Mouse (Mus musculus) embryonic facial prominence, embryonic 12.5 days (tissue): ENCODE data around the gene Cers5. TPM values are rescaled to one million over a fixed set of nuclear protein-coding genes. Genes with fewer than 3 reads are reported as not detected.
A peak's percentile ranks its signal among the peaks of the same experiment; 100 is the strongest.
"Not testable (repeated sequence)": the region's sequence is repeated elsewhere in the genome, so short reads cannot be mapped to it uniquely, and the experiment has no call there.

Experiments
- ATAC-seq: fragments of 200-750 bp; cut with Nextera tagmentation; 2 replicates; pipeline ENCODE4 v1.8.0; 2017; ENCODE audit not compliant: insufficient number of reproducible peaks, insufficient read depth, low FRiP score, low TSS enrichment
- H3K27ac ChIP-seq: fragments of 300-500 bp; sonication (generic); 2 replicates; pipeline ENCODE4 v1.5.1; 2016; ENCODE audit warnings: mild to moderate bottlenecking
- H3K27me3 ChIP-seq: fragments of 300-500 bp; sonication (generic); 2 replicates; pipeline ENCODE4 v1.6.1; 2016; ENCODE audit warnings: mild to moderate bottlenecking, moderate library complexity
- H3K36me3 ChIP-seq: fragments of 300-500 bp; sonication (generic); 2 replicates; pipeline ENCODE4 v1.6.1; 2016; ENCODE audit warnings: mild to moderate bottlenecking
- H3K4me1 ChIP-seq: fragments of 300-500 bp; sonication (generic); 2 replicates; pipeline ENCODE4 v1.6.1; 2016
- H3K4me2 ChIP-seq: fragments of 300-500 bp; sonication (generic); replicated peaks from 2 replicates; pipeline ENCODE4 v1.6.1; 2016; ENCODE audit warnings: mild to moderate bottlenecking, moderate library complexity
- H3K4me3 ChIP-seq: fragments of 300-500 bp; sonication (generic); 2 replicates; pipeline ENCODE4 v1.5.1; 2016; ENCODE audit warnings: mild to moderate bottlenecking
- H3K9ac ChIP-seq: fragments of 300-500 bp; sonication (generic); 2 replicates; pipeline ENCODE4 v1.6.1; 2016; ENCODE audit warnings: mild to moderate bottlenecking, moderate library complexity
- H3K9me3 ChIP-seq: fragments of 300-500 bp; sonication (generic); 2 replicates; pipeline ENCODE4 v1.6.1; 2016; ENCODE audit warnings: mild to moderate bottlenecking, moderate library complexity
- WGBS: fragments of 180-500 bp; shearing (Covaris S2); methylation state at CpG from one replicate; pipeline ENCODE4 v1.1.7; 2016; 5-methylcytosine and 5-hydroxymethylcytosine counted together
- polyA plus RNA-seq: library from polyadenylated mRNA; unstranded; fragments of >200 nt; fragmentation: Nextera tagmentation; extraction: Ambion mirVana; gene quantifications from 2 replicates; pipeline ENCODE4 v1.2.1, GENCODE M21; 2016

Gene Cers5
- polyA plus RNA-seq, 1 experiment from 2014 or later = 70.1 TPM

DNA sequence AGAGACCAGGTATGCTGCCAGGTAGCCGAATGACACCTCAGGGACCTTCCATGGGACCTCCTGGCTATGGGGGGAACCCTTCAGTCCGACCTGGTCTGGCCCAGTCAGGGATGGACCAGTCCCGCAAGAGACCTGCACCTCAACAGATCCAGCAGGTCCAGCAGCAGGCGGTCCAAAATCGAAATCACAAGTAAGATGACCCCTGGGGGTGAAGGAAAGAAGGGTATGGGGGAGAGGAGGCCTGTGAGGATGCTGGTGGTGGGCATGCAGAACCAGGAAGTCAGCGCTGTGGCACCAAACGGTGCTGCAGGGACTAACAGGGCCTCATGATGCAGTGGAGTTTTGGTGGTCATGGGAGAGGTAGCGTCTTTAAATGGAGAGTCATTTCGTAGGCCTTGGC is 69.6 kb downstream of the Cers5 start:
- peaks cover 41% of the 10 kb centered on the region for H3K36me3 ChIP-seq
- peak overlapping the region; percentile 94 for H3K27ac ChIP-seq
- whole genome bisulfite sequencing = 51% methylated on average over 9 of the region's 9 CpGs

DNA sequence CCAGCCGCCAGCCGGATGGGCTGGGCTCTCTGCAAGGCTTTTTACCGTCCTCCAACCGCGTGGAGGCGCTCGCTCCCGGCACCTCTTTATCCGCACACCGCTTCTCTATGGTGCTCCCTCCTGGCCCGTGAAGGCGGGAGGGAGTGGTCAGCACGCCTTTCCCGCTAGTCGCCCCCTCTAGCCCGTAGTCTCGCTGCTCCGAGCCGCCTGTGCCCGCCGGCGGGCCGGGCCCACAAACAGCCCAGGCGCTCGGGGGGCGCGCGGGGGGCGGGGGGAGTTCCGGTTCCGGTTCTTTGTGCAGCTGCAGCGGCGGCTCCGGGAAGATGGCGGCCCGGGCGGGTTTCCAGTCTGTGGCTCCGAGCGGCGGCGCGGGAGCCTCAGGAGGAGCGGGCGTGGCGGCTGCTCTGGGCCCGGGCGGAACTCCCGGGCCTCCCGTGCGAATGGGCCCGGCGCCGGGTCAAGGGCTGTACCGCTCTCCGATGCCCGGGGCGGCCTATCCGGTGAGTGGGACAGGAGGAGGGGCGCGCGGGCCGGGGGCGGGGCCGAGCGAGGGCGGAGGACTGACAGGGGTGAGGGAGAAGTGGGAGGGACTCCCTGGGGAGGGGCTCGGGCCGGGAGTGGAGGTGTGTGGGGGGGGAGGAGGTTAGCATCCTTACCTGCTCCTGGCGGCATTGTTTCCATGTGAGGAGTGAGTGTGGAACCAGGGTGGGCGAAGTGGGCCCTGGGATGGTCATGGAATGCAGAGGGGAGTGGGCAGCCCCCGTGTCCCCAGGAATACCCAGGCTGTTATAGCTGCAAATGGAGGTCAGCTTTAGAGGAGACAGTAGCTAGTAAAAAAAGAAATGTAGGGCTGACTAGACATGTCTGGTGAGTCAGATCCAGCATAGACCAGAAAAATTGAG is 70.4 kb downstream of the Cers5 start, which contains the start of gene Smarcd1:
Gene Smarcd1 (plus strand): TSS at position 131 of the 902 bp plus-strand sequence.
- no peaks in the 10 kb centered on the region for H3K27me3 ChIP-seq
- no peaks in the 10 kb centered on the region for H3K9me3 ChIP-seq
- WGBS = under 1% methylated on average over 70 of the region's 71 CpGs
- H3K4me3 ChIP-seq = peak within 1 kb of the TSS; percentile 77
- H3K4me1 ChIP-seq = peaks cover 24% of the 10 kb centered on the region
- ATAC-seq = peak; percentile 95
- peak within 1 kb of the TSS; percentile 86 for H3K9ac ChIP-seq
- peak within 1 kb of the TSS; percentile 84 for H3K4me2 ChIP-seq
- peak within 1 kb of the TSS; percentile 94 for H3K27ac ChIP-seq
- peaks cover 33% of the 10 kb centered on the region for H3K36me3 ChIP-seq

More for the DNA sequence above, 69.6 kb downstream of the Cers5 start:
- peaks cover 24% of the 10 kb centered on the region for H3K4me1 ChIP-seq
- H3K27me3 ChIP-seq = no peaks in the 10 kb centered on the region
- H3K4me2 ChIP-seq = peak overlapping the region; percentile 84
- no peaks in the 10 kb centered on the region for H3K9me3 ChIP-seq
- no peak for ATAC-seq
- peak overlapping the region; percentile 77 for H3K4me3 ChIP-seq
- H3K9ac ChIP-seq = peak overlapping the region; percentile 86

DNA sequence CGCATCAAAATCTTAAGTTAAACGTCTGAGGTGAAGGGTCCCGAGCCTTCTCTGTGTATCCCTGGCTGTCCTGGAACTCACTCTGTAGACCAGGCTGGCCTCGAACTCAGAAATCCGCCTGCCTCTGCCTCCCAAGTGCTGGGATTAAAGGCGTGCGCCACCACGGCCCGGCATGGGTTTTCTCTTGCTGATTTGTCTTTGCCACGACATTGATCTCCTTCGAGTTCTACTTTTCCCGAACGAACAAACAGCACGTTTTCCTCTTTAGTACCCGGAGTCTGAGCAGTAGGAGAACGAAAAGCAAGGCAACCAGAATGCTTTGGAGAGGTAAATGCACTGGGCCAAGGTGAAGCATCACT is 71.1 kb downstream of the Cers5 start:
- peak overlapping the region; percentile 94; the same call in 1 of the 2 replicates for H3K27ac ChIP-seq
- peaks cover 24% of the 10 kb centered on the region for H3K4me1 ChIP-seq
- not testable (repeated sequence) for ATAC-seq, H3K27me3 ChIP-seq, H3K9me3 ChIP-seq
- WGBS = 45% methylated on average over 16 of the region's 16 CpGs
- H3K4me2 ChIP-seq = peak overlapping the region; percentile 84
- H3K4me3 ChIP-seq = peak overlapping the region; percentile 77
- H3K36me3 ChIP-seq = peaks cover 28% of the 10 kb centered on the region
- H3K9ac ChIP-seq = peak overlapping the region; percentile 86; the same call in 1 of the 2 replicates

DNA sequence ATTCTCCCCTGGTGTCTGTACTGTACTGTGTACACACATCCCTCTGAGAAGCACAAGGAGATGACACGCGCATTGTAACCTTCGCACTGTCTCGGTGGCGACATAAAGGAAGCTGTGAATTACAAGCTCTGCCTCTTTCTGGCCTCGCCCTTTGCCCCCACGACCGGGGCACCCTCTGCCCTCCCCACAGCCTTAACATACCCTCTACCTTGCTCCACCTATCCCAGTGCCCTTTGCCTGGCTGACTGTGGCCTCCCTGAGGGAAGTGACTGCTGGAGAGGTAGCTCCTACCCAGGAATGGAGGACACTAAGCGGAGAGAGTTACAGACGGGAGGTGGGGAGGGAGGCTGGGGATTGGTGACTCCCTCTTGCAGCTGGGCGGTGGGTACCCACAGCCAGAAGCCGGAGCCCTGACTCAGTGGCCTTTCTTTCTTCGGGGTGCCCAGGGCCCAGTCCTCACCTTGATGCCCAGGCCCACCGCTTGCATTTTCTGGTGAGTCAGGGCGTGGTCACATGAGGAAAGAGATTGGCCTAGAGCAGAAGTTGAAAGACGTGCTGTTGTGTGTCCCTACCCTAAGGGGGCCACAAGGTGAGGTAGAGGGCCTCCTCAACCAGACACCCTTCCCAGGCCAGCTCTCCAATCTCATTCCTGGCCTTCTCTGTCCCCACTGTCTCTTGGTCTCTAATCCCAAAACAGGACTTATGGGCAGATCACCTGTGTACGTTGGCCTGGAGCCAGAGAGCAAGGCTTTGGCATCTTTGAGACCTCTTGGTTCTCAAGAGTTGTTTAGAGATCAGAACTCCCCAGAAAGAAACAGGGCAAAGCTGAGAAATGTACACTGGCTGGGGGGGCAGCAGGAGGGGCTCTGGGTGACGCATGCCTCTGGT is 72.2 kb downstream of the Cers5 start:
- no peak for ATAC-seq
- H3K4me2 ChIP-seq = no peak overlapping the region
- 87% methylated on average over 18 of the region's 18 CpGs for WGBS
- H3K4me1 ChIP-seq = peaks cover 24% of the 10 kb centered on the region
- no peak overlapping the region for H3K9ac ChIP-seq
- peaks cover 20% of the 10 kb centered on the region for H3K36me3 ChIP-seq
- H3K27ac ChIP-seq = no peak overlapping the region
- no peaks in the 10 kb centered on the region for H3K9me3 ChIP-seq
- 0 out of 2 replicates have a peak, but pooled peaks cover 5% of the 10 kb centered on the region for H3K27me3 ChIP-seq
- H3K4me3 ChIP-seq = no peak overlapping the region

DNA sequence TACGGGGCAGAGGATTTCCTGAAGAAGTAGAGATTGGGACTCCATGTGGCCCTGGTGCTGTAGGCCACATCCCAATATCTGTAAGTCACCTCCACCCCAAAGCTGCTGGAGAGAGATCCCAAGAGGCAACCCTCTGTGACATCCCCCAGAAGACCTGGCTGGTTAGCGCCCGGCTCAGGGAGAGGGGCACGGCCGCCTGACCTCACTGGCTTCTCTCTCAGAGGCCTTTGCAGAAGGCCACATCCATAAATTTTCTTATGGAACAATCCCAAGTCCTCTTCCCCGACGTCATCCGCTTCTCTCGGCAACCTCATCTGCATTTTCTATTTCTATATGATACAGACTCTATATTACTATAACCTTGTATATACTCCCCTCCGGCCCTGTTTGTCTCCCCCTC is 73.0 kb downstream of the Cers5 start:
- Histone ChIP-seq H3K9ac (no peak overlapping the region), H3K9me3 (no peaks in the 10 kb centered on the region), H3K27me3 (0 out of 2 replicates have a peak, but pooled peaks cover 5% of the 10 kb centered on the region), H3K36me3 (peaks cover 16% of the 10 kb centered on the region), H3K4me1 (peaks cover 20% of the 10 kb centered on the region), H3K4me3 (no peak overlapping the region), H3K27ac (no peak overlapping the region), H3K4me2 (no peak overlapping the region)
- WGBS = 82% methylated on average over 10 of the region's 10 CpGs
- no peak for ATAC-seq

DNA sequence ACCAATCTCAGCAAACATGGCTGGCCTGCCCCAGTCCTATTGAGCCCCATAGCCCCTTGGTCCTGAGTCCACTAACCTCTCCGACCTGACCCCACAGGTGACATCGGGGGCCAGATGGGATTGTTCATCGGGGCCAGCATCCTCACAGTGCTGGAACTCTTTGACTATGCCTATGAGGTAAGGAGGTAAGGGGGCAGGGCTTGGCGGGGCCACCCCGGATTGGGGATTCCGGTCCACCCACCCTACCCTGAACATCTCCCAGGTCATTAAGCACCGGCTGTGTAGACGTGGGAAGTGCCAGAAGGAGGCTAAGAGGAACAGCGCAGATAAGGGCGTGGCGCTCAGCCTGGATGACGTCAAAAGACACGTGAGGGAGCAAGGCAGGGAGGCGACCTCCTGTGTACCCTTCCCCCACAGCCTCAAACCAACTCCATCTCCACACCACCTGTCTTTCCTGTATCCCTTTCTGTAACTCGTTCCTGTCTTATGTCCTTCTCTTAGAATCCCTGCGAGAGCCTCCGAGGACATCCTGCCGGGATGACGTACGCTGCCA is 74.1 kb downstream of the Cers5 start:
- no peak overlapping the region for H3K27ac ChIP-seq
- H3K9me3 ChIP-seq = no peaks in the 10 kb centered on the region
- 0 out of 2 replicates have a peak, but pooled peaks cover 5% of the 10 kb centered on the region for H3K27me3 ChIP-seq
- H3K4me1 ChIP-seq = peaks cover 9% of the 10 kb centered on the region
- no peak overlapping the region for H3K9ac ChIP-seq
- 34% methylated on average over 20 of the region's 20 CpGs for WGBS
- no peak for ATAC-seq
- no peak overlapping the region for H3K4me3 ChIP-seq
- H3K4me2 ChIP-seq = 0 out of 2 replicates have a peak overlapping the region, but pooled peaks have one; percentile 3
- H3K36me3 ChIP-seq = peaks cover 5% of the 10 kb centered on the region; the same call in 1 of the 2 replicates

DNA sequence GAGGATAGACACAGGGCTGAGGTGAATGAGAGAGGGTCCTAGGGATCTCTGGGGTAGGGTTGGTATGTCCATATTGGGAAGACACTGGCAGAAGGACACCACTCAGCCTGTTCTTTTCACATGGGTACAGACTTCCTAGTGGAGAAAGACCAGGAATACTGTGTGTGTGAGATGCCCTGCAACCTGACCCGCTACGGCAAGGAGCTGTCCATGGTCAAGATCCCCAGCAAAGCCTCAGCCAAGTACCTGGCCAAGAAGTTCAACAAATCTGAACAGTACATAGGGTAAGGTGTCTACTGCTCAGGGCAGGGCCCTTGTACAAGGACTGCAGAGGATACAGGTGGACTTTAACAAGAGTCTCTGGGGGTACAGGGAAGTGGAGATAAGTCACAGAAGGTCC is 75.4 kb downstream of the Cers5 start:
- Histone ChIP-seq H3K4me1 (no peaks in the 10 kb centered on the region), H3K27me3 (0 out of 2 replicates have a peak, but pooled peaks cover 10% of the 10 kb centered on the region), H3K4me3 (no peak overlapping the region), H3K9ac (no peak overlapping the region), H3K4me2 (no peak overlapping the region), H3K27ac (no peak overlapping the region), H3K36me3 (no peaks in the 10 kb centered on the region), H3K9me3 (no peaks in the 10 kb centered on the region)
- 20% methylated on average over 2 of the region's 2 CpGs for WGBS
- ATAC-seq = no peak

DNA sequence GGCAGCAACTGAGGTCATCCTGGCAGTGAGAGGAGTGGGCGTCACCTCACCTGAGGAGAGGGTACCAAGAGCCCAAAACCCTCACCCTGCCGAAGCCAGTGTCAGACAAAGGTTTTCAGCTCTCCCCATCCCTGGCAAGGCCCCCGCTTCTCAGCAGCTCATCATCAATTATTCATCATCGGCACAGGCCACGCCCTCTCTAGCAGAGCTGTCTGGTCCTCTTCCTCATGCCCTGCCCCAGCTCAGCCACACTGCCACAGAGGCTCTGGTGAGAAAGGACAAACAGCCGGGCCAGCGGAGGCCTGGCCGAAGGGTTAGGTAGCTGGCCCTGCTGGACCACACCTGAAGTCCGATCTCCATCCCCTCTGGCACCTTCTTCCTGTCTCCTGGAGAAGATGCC is 80.7 kb downstream of the Cers5 start:
- Histone ChIP-seq H3K9me3 (no peaks in the 10 kb centered on the region), H3K27me3 (peaks cover 16% of the 10 kb centered on the region; the same call in 1 of the 2 replicates), H3K27ac (no peak overlapping the region), H3K9ac (no peak overlapping the region), H3K4me2 (no peak overlapping the region), H3K4me3 (no peak overlapping the region), H3K36me3 (no peaks in the 10 kb centered on the region), H3K4me1 (peaks cover 6% of the 10 kb centered on the region; the same call in 1 of the 2 replicates)
- WGBS = 60% methylated on average over 9 of the region's 9 CpGs
- ATAC-seq = no peak

DNA sequence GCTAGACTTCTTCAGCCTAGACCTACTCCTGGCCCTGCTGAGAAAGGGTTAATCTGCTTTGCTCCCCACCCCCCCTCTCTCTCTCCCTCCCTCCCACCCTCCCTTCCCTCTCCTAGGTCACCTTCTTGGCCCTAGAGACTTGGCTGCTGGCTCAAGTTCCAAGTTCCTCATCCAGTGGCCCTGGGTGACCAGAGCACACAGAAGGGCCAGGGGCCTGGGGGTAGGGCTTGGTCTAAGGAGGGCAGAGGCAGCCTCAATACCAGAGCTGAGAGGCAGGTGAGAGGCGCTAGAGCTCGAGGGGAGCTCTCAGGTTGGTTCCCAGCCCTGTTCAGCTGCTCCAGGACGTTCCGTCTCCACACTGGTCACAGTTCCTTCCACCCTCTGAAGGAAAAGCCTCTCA is 81.8 kb downstream of the Cers5 start:
- Histone ChIP-seq H3K4me2 (no peak overlapping the region), H3K9ac (no peak overlapping the region), H3K4me3 (no peak overlapping the region), H3K27ac (no peak overlapping the region), H3K36me3 (no peaks in the 10 kb centered on the region), H3K9me3 (no peaks in the 10 kb centered on the region), H3K27me3 (peaks cover 11% of the 10 kb centered on the region; the same call in 1 of the 2 replicates), H3K4me1 (peaks cover 6% of the 10 kb centered on the region; the same call in 1 of the 2 replicates)
- 14% methylated on average over 4 of the region's 4 CpGs for WGBS
- ATAC-seq = no peak

DNA sequence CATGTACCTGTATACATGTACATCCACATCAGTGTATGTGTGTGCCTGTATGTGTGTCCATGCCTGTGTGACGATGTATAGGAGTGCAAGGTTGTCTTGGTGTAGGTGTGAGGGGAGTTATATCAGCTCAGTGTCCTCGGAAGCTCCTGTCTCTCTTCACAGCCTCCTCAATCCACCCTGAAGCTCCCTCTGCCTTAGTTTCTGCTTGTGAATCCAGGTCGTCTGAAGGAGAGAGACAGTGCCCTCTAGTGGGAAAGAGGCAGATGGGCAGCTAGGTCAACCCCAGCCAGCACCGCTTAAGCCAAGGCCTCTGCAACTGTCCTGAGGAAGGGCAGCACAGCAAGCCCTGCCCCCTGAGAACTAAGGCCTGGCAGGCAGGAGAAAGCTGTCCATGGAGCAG is 84.0 kb downstream of the Cers5 start:
- Histone ChIP-seq H3K9me3 (no peaks in the 10 kb centered on the region), H3K4me3 (no peak overlapping the region), H3K36me3 (no peaks in the 10 kb centered on the region), H3K9ac (no peak overlapping the region), H3K4me1 (peaks cover 6% of the 10 kb centered on the region; the same call in 1 of the 2 replicates), H3K4me2 (no peak overlapping the region), H3K27ac (no peak overlapping the region), H3K27me3 (peaks cover 11% of the 10 kb centered on the region; the same call in 1 of the 2 replicates)
- no peak for ATAC-seq
- WGBS = 3% methylated on average over 4 of the region's 4 CpGs
